In the genomic region with DNA sequence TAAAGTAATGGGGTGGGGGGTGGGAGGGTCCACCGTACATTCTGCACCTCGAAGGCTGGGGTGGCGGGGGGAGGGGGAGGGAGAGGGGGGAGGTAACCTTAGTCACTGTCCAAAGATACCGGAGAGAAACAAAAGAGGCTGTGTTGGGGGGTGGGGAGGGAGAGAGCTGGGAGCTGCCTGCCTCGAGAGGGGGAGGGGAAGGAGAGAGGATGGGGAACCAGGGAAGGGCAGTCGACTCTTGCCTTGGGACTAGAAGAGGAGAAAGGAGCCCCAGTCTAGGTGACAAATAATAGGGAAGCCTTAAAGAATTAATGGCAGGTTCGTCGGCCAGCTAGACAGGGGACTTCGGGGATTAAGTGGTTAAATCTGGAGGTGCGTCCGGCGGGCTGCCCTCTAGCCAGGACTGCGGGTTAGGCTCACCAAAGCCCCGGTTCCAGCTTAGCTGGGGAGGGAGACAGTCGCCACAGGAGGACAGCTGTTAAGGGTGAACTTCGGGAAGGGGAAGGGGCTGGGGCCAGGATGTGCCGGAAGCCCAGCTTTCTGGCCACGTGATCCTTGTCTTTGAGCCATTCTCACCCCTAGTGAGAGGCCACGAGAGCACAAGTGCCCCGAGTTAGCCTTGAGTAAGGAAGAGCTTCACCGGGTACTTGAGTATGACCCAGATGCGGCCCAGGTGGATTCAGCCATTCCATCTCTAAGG, we compare ENCODE assay signal across 11 mouse cellular contexts. TPM values are rescaled to one million over a fixed set of nuclear protein-coding genes. Genes with fewer than 3 reads are reported as not detected.
A peak's percentile ranks its signal among the peaks of the same experiment; 100 is the strongest.
DNase-seq lines count a peak whose midpoint lies in the region; ATAC-seq lines count a peak whose summit lies in the region.
"Had no signal": no experiment of that assay in that cellular context is flagged by ENCODE, and none has a peak within 500 bp of the region (broad histone marks: within the 10 kb centered on the region; RNA-seq: fewer than 3 reads in every experiment).

No protein-coding gene starts in this region.

- under 1% methylated on average over 21 of the region's 22 CpGs for WGBS in kidney, embryonic 16.5 days
- WGBS in forebrain, embryonic 11.5 days: 0% methylated on average over 22 of the region's 22 CpGs
- WGBS in limb, embryonic 12.5 days: under 1% methylated on average over 22 of the region's 22 CpGs

- no peak for DNase-seq in kidney, postnatal 36 days
- peak; percentile 56 for DNase-seq in forebrain, embryonic 11.5 days (ENCODE audit: low spot score)
- peak; percentile 49 for DNase-seq in retina, embryonic 14.5 days (ENCODE audit: low spot score)
- no peak for DNase-seq in left cerebral cortex, postnatal 36 days (ENCODE audit: low spot score in 2 of 2)
- DNase-seq: cerebellum, adult 11 months had no signal

- no peaks in the 10 kb centered on the region for H3K36me3 ChIP-seq in kidney, embryonic 16.5 days (ENCODE audit: insufficient read depth, low read length)
- H3K36me3 ChIP-seq in forebrain, embryonic 11.5 days (ENCODE audit: control insufficient read depth, insufficient read depth, low read length): no peaks in the 10 kb centered on the region
- no peaks in the 10 kb centered on the region for H3K36me3 ChIP-seq in limb, embryonic 12.5 days

- no peak overlapping the region for H3K9ac ChIP-seq in kidney, embryonic 16.5 days (replicated peaks; ENCODE audit: low read length)
- peak overlapping the region; percentile 23 for H3K9ac ChIP-seq in forebrain, embryonic 11.5 days (ENCODE audit: low read length)
- no peak overlapping the region for H3K9ac ChIP-seq in limb, embryonic 12.5 days (replicated peaks)

- peak overlapping the region; percentile 37 for H3K4me3 ChIP-seq in kidney, embryonic 16.5 days (ENCODE audit: low read length)
- peak overlapping the region; percentile 21 for H3K4me3 ChIP-seq in forebrain, embryonic 11.5 days (ENCODE audit: low read depth, low read length)
- peak overlapping the region; percentile 30 for H3K4me3 ChIP-seq in limb, embryonic 12.5 days (replicated peaks)

- no peak overlapping the region for H3K27ac ChIP-seq in kidney, embryonic 16.5 days (ENCODE audit: low read length)
- no peak overlapping the region for H3K27ac ChIP-seq in forebrain, embryonic 11.5 days (ENCODE audit: low read depth, low read length)
- no peak overlapping the region for H3K27ac ChIP-seq in limb, embryonic 12.5 days

- H3K27me3 ChIP-seq in kidney, embryonic 16.5 days (ENCODE audit: insufficient read depth, low read length): peaks cover 52% of the 10 kb centered on the region
- H3K27me3 ChIP-seq in forebrain, embryonic 11.5 days (ENCODE audit: control insufficient read depth, insufficient read depth, low read length): peaks cover 57% of the 10 kb centered on the region
- H3K27me3 ChIP-seq in limb, embryonic 12.5 days: peaks cover 84% of the 10 kb centered on the region

- H3K4me2 ChIP-seq in kidney, embryonic 16.5 days (replicated peaks; ENCODE audit: low read depth, low read length): peak overlapping the region; percentile 52
- peak overlapping the region; percentile 53 for H3K4me2 ChIP-seq in forebrain, embryonic 11.5 days (ENCODE audit: low read depth, low read length, severe bottlenecking)
- peak overlapping the region; percentile 56 for H3K4me2 ChIP-seq in limb, embryonic 12.5 days

- peaks cover 26% of the 10 kb centered on the region for H3K4me1 ChIP-seq in kidney, embryonic 16.5 days (ENCODE audit: insufficient read depth, low read length)
- H3K4me1 ChIP-seq in forebrain, embryonic 11.5 days (replicated peaks; ENCODE audit: control insufficient read depth, insufficient read depth, low read length): peaks cover 10% of the 10 kb centered on the region; the same call in 1 of the 2 replicates
- H3K4me1 ChIP-seq in limb, embryonic 12.5 days (replicated peaks): peaks cover 31% of the 10 kb centered on the region

- ATAC-seq in kidney, embryonic 16.5 days (ENCODE audit: low FRiP score, low TSS enrichment): no peak
- 0 out of 2 replicates have a peak, but pooled peaks have one; percentile 33 for ATAC-seq in forebrain, embryonic 11.5 days (replicated peaks; ENCODE audit: low FRiP score)
- ATAC-seq in limb, embryonic 12.5 days (ENCODE audit: insufficient number of reproducible peaks, insufficient read depth, low FRiP score, low TSS enrichment, low read depth): no peak
- no peak for ATAC-seq in erythroid progenitor cell, adult 5-6 weeks (replicated peaks; ENCODE audit: low FRiP score, poor library complexity, severe bottlenecking)
- no peak for ATAC-seq in monocyte, adult 5-6 weeks (replicated peaks; ENCODE audit: insufficient number of reproducible peaks, low FRiP score, low TSS enrichment, poor library complexity, severe bottlenecking)
- ATAC-seq: inflammation-experienced regulatory T-cells, adult 6 months had no signal

- intact Hi-C loops in left cerebral cortex, postnatal 36 days (cut with DNase I): loop anchor here (5.0 kb wide), 3 partner anchors 38 to 97 kb away; no protein-coding TSS in a partner anchor

- H3K9me3 ChIP-seq in kidney, embryonic 16.5 days (ENCODE audit: low read length): peaks cover 5% of the 10 kb centered on the region; the same call in 1 of the 2 replicates
- H3K9me3 ChIP-seq in forebrain, embryonic 11.5 days (ENCODE audit: control insufficient read depth, low read length): peaks cover 4% of the 10 kb centered on the region; the same call in 1 of the 2 replicates
- H3K9me3 ChIP-seq in limb, embryonic 12.5 days: peaks cover 8% of the 10 kb centered on the region

RNA-seq across cellular contexts. Expression of gene Hrk, which starts 10.0 kb away (rescaled TPM):
- polyA plus RNA-seq in kidney, embryonic 16.5 days (2015; fragmentation: Nextera tagmentation; extraction: Ambion mirVana): 0.09 and 0.17 TPM in 2 replicates
- 0.09 and 0.20 TPM in 2 replicates for polyA plus RNA-seq in forebrain, embryonic 11.5 days (2014; fragmentation: Nextera tagmentation; extraction: Ambion mirVana)
- polyA plus RNA-seq in limb, embryonic 12.5 days (2016; fragmentation: Nextera tagmentation; extraction: Ambion mirVana): 0.13 TPM in 2 replicates
- 10 to 100 TPM; 28.3 to 30.3 TPM for total RNA-seq in left cerebral cortex, postnatal 36 days (2021)
- total RNA-seq in erythroid progenitor cell, adult 5-6 weeks (2015; ENCODE audit: low replicate concordance): not detected in 2 replicates
- not detected in 2 replicates for total RNA-seq in erythroid progenitor cell, adult 5-6 weeks (2017; ENCODE audit: low replicate concordance)
- not detected in 3 replicates for total RNA-seq in monocyte, adult 5-6 weeks (2017)
- total RNA-seq: megakaryocyte, adult 5-6 weeks had no signal

RNA-seq across cellular contexts. Expression of gene Fbxw8, which starts 19.2 kb away (rescaled TPM):
- 26.3 and 30.9 TPM in 2 replicates for polyA plus RNA-seq in kidney, embryonic 16.5 days (2015; fragmentation: Nextera tagmentation; extraction: Ambion mirVana)
- 27.6 and 28.5 TPM in 2 replicates for polyA plus RNA-seq in forebrain, embryonic 11.5 days (2014; fragmentation: Nextera tagmentation; extraction: Ambion mirVana)
- polyA plus RNA-seq in limb, embryonic 12.5 days (2016; fragmentation: Nextera tagmentation; extraction: Ambion mirVana): 42.9 and 44.5 TPM in 2 replicates
- total RNA-seq in left cerebral cortex, postnatal 36 days (2021): 10 to 100 TPM; 31.4 to 34.7 TPM
- 0.84 and 4.0 TPM in 2 replicates for total RNA-seq in erythroid progenitor cell, adult 5-6 weeks (2015; ENCODE audit: low replicate concordance)
- total RNA-seq in erythroid progenitor cell, adult 5-6 weeks (2017; ENCODE audit: low replicate concordance): 0.30 and 3.2 TPM in 2 replicates
- total RNA-seq in monocyte, adult 5-6 weeks (2017): 10.3 to 18.2 TPM (median 12.6 TPM) in 3 replicates

Comparison
In these comparisons a context has a peak if more than half of its experiments do, and no peak if none do; other contexts are left out.
1. DNase-seq: peak in forebrain, embryonic 11.5 days (single experiment) and retina, embryonic 14.5 days (single experiment); none in kidney, postnatal 36 days (0 of 2) and left cerebral cortex, postnatal 36 days (0 of 2).
2. RNA of gene Hrk, which starts 10.0 kb away (total RNA-seq): 28.3 to 30.3 TPM in left cerebral cortex, postnatal 36 days; not detected in erythroid progenitor cell, adult 5-6 weeks and not detected in monocyte, adult 5-6 weeks; every median in the first group is over 10 times any median in the second.
3. Peak in every context shown above with its lines, with median percentiles within 50 percentile points of each other: H3K4me2 ChIP-seq and H3K4me3 ChIP-seq.